Mouse (Mus musculus) spleen, adult 2 months (tissue): ENCODE measurements around the gene Ankrd44.

Experiments used
- CTCF ChIP-seq: fragments of 200-500 bp; IDR thresholded peaks from 2 replicates; pipeline ENCODE4 v1.5.1; 2011; ENCODE audit warnings: mild to moderate bottlenecking, inconsistent platforms; ENCODE audit not compliant: insufficient read depth, insufficient read length, insufficient replicate concordance; ENCODE audit errors: extremely low read depth
- POLR2A ChIP-seq: fragments of 200-500 bp; IDR thresholded peaks from 2 replicates; pipeline ENCODE4 v1.6.1; 2011; ENCODE audit warnings: low read depth, low read length, inconsistent platforms

DNA sequence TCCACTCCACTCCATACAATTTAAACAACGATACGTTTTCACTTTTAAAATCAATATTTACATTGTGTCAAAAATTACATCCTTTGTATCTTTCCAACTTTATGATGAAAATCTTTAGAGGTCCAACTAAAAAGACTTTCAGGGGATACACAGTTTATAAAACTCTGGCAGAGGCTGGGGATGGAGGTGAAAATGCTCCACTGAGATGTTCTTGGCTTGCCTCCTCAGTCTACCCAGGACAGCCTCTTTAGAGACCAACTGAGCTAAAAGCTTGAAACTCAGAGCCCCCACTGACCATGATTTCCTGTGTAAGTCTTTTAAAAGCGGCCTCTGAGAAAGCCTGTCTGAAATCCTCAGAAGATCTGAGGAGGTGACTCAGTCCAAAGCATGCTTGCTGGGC is 17.4 kb downstream of the Ankrd44 start:
- TF ChIP-seq CTCF (no peak), POLR2A (no peak)
